Mouse (Mus musculus): ENCODE measurements around the gene Ttc13.

The Ttc13 gene

DNA sequence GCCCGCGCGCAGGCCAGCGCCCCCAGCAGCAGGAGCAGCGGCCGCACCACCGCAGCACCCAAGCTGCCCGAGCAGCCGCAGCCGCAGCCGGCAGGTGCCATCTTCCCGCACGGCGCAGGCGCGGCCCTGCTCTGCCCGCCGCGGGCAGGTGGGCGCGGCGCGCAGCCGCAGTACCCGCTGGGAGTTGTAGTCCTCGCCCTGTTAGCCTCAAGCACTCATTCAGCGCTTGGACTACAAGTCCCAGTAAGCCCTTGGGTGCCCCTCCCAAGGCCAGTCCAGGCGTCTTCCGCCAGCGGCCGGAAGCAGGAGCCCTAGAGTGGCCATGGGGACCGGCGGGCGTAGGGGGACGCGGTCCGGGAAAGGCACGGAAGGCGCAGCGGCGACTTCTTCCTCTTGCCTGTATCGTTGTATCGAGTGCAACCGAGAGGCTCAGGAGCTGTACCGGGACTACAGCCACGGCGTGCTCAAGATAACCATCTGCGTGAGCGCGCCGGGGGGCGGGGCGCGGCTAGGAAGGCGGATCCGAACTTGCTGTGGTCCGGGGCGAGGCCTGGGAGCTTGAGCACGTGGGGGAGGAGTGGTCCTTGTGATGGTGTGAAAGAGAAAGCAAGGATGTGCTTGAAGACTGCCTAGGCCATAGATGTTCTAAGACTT is at the start of gene Ttc13, which contains the start of gene Arv1:
TSS of gene Ttc13 (minus strand) at position 122 of the 654 bp plus-strand sequence.
TSS of gene Arv1 (plus strand) at position 278 of the 654 bp plus-strand sequence.
- in situ Hi-C loops (cut with MboI; ENCODE audit: low sequenced_read_pairs): no loop called here

DNA sequence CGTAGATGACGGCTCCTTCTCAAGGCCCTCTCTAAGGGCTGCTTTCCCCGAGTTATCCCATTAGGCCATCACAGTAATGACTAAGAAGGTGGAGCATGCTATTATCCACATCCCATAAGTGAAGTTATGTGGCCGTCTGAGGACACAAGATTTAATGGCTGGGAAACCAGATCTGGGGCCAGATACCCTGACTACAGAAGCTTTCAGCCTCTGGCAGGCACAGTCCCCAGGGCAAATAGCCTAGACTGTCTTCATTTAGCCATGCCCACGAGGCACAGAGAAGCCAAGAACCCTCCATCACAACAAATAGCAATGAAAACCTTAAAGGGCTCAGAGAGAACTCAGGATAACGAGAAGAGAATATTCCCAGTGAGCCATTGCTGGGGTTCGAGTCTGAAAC is 41.3 kb upstream of the Ttc13 start:
- in situ Hi-C loops (cut with MboI; ENCODE audit: low sequenced_read_pairs): no loop called here

DNA sequence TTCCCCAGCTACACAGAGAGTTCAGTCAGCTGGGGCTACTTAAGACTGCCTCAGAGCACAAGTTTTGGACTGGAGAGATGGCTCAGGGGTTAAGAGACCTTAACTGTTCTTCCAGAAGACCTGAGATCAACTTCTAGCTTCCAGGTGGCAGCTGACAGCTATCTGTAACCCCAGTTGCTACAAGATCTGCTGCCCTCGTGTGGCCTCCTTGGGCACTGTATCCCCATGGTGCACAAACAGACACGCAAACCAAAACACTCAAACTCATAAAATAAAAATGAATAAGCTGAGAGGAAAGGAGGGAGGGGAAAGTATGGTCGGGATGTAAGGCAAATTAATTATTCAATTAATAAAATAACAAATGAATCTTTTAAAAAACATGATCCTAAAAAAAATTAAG is 36.8 kb upstream of the Ttc13 start:
- in situ Hi-C loops (cut with MboI; ENCODE audit: low sequenced_read_pairs): no loop called here

GRCm38 (mm10) chr8:124756601-124757000 is 34.8 kb upstream of the Ttc13 start:
- in situ Hi-C loops (cut with MboI; ENCODE audit: low sequenced_read_pairs): no loop called here

DNA sequence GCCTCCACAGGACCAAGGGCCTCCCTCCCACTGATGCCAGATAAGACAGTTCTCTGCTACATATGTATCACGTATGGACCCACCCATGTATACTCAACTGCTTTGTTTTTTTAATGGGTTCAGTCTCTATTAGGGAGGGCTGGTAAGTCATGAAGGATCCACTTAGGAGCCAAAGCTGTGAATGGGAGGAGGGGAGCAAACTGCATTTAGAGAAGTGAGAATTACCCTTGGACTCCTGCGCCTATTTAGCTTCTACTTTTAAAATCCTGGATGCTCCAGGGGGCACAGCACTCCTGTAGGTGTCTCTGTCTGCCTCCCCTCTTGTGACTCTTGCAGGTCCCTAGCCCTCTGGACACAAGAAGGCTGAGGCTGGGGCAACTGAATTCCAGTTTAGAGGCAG is 34.4 kb upstream of the Ttc13 start:
- in situ Hi-C loops (cut with MboI; ENCODE audit: low sequenced_read_pairs): no loop called here

DNA sequence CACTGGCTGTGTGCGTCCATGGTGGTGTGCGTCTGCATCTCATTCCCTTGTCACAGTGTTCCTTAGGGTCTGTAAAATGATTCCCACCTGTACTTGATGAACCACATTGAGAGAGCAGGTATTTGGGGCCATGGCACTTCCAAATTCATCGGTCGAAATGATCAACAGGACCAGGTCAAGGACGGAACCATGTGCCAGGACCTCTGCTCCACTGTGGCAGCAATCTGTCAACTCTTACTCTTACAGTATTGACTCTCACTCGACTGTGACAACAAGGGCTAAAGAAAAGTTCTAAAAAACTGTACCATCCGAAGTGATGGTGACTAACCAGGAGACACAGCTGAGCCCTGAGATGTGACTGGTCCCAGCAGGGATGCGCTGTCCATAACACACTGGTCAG is 33.7 kb upstream of the Ttc13 start:
- in situ Hi-C loops (cut with MboI; ENCODE audit: low sequenced_read_pairs): no loop called here

- in situ Hi-C loops (cut with MboI; ENCODE audit: low sequenced_read_pairs): no loop called here
Measured at GRCm38 (mm10) chr8:124754792-124755190, 33.0 kb upstream of the Ttc13 start.

DNA sequence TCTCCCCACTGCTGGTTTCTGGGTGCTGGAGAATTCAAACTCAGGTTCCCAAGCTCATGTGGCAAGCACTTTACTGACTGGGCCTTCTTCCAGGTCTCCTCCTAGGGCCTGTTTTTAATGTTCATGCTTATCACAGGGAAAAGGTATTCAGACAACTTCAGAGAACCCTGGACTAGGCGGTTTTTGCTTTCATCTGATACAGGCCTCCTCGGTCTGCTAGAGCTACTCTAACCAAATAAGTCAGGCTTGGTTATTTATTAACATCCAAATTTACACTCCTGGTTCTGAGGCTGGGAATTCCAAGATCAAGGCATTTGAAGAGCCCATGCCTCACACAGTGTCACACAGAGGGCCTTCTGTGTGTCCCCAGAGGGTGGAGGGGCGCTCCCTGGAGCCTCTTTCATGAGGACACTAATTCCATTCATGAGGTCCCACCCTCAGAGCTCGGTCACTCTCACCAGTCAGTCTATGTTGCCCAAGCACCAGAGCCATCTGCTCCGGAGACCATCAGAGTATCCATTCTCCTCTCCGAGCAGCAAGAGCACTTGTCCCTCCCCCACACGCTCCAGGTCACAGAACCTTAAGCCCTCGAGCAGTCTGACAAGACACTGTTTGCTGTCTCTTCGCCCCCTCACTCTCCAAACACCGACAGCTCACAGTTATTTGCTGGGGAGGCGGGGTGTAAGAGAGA is 32.5 kb upstream of the Ttc13 start:
- in situ Hi-C loops (cut with MboI; ENCODE audit: low sequenced_read_pairs): no loop called here

- in situ Hi-C loops (cut with MboI; ENCODE audit: low sequenced_read_pairs): no loop called here
Measured at GRCm38 (mm10) chr8:124752325-124752862, 30.6 kb upstream of the Ttc13 start.

DNA sequence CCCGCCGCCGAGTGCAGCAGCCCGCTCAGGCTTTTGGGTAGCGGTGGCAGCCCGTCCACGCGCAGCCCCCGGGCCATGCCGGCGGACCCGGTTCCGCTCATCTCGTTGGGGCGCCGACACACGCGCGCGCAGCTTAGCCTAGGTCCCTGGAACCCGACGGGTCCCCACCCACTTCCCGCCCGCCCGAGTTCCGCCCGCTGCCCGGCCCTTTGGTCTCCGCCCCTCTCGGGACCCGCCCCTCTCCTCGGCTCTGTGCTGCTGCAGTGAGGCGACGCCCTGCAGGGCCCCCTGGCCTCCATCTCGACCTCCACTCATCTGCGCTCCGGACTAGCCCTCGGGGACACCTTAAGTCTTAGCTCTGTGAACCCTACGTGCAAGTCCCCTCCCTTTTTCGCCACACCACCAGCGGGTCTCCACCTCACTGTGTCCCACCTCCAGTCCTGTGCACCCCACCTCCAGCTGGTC is 30.0 kb upstream of the Ttc13 start, which contains the start of gene Fam89a:
TSS of gene Fam89a (minus strand) at position 124 of the 465 bp plus-strand sequence.
- in situ Hi-C loops (cut with MboI; ENCODE audit: low sequenced_read_pairs): no loop called here

GRCm38 (mm10) chr8:124751191-124751590 is 29.4 kb upstream of the Ttc13 start:
- in situ Hi-C loops (cut with MboI; ENCODE audit: low sequenced_read_pairs): no loop called here

GRCm38 (mm10) chr8:124746661-124747060 is 24.9 kb upstream of the Ttc13 start:
- in situ Hi-C loops (cut with MboI; ENCODE audit: low sequenced_read_pairs): no loop called here

DNA sequence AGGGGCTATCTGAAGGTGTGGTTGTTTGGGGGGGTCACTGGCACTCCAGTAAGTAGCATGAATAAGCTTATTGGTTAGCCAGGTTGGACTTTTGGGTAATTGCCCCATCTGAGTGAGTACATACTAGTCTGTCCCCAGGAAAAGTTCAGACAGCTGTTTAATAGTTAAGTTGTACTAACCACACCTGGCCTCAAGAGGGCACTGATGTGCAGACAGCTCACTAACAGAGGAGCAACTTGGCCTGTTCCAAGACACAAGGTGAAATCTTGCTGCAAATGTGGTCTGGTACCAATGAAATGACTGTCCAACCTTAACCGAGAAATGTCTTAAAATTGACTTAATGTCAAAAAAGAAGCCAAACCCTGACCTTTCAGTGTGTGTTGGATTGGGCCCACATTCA is 17.5 kb upstream of the Ttc13 start:
- in situ Hi-C loops (cut with MboI; ENCODE audit: low sequenced_read_pairs): no loop called here

DNA sequence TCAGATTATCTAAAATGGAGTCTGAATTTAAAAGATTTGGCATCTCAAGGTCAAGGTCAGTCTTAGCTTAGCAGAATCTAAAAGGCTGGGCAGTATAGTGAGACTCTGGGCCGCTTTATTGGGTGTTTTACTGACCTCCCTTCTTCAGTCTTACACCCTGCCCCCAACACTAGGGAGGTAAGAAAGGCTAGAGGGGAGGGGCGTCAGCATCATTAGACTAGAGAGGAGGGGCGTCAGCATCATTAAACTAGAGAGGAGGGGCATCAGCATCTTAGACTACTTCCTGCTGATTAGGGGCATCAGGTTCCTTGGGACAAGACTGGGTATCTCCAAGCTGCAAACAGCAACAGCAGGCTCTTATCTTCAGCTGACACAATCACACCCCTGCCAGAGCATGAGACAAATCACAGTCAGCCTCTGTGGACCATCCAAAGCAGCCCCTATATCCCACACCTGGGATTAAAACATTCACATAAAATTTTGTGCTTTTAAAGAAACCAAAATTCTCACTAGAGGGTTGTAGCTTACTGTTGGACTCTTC is 13.7 kb upstream of the Ttc13 start:
- in situ Hi-C loops (cut with MboI; ENCODE audit: low sequenced_read_pairs): no loop called here

- in situ Hi-C loops (cut with MboI; ENCODE audit: low sequenced_read_pairs): no loop called here
Measured at GRCm38 (mm10) chr8:124732828-124733227, 11.0 kb upstream of the Ttc13 start.

GRCm38 (mm10) chr8:124724301-124724700 is 2.5 kb upstream of the Ttc13 start:
- in situ Hi-C loops (cut with MboI; ENCODE audit: low sequenced_read_pairs): no loop called here

DNA sequence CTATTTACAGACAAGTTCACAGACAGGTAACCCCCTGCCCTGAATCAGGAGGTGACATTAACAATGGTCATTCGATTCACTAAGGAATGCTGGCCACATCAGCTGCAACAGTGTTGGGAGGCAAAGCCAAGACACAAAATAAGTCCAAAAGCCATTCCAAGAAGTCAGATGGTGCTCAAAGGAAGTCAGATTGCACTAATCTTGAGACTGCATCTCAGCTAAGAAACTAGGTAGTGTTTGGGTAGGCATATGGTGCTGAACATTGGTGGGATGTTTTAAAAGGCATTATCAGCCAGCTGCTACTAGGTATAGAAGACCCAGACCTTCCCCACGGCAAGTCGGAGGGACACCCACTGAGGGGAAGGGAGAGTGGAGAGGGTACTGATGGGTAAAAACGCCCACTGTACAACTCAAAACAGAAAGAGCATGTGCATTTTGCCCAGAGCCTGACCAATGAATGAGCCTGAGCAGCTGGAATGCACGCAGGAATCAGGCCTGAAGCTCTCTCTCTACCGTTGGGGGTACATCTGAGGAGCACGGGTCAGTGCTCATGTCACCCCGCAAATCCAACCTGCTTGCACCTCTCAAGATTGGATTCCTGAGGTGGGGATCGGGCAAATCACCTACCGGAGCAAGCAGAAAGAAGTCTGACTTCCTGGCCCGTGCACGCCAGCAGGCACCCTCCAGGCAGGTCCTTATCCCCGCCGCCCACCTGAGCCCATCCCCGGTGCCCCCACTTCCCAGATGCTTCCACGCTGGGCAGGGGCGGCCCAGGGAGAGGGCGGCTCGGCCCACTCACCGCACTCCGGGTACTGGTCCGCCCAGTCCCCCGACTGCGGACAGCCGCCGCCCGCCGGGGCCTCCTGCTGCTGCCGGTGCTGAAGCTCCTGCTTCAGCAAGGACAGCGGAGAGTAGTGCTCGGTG is 583 bp downstream of the Ttc13 start:
- in situ Hi-C loops (cut with MboI; ENCODE audit: low sequenced_read_pairs): no loop called here

GRCm38 (mm10) chr8:124720133-124720532 is 1.6 kb downstream of the Ttc13 start:
- in situ Hi-C loops (cut with MboI; ENCODE audit: low sequenced_read_pairs): no loop called here

GRCm38 (mm10) chr8:124715736-124716135 is 6.0 kb downstream of the Ttc13 start:
- in situ Hi-C loops (cut with MboI; ENCODE audit: low sequenced_read_pairs): no loop called here

DNA sequence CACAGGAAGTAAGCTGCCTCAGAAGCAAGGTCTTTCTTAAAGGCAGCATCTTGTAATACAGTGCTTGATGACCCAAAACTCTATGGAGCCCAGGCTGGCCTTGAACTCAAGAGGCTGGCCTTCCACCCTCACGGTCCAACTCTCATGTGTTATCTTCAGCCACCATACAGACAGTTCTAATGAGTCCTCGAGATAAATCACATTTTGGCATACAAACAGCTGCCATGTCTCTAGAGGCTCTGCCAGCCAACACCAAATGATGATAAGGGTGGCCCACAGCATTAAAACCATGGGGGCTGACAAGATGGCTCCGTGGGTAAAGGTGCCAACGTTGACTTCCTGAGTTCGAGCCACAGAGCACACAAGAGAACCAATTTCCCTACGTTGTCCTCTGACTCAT is 8.6 kb downstream of the Ttc13 start:
- in situ Hi-C loops (cut with MboI; ENCODE audit: low sequenced_read_pairs): no loop called here

DNA sequence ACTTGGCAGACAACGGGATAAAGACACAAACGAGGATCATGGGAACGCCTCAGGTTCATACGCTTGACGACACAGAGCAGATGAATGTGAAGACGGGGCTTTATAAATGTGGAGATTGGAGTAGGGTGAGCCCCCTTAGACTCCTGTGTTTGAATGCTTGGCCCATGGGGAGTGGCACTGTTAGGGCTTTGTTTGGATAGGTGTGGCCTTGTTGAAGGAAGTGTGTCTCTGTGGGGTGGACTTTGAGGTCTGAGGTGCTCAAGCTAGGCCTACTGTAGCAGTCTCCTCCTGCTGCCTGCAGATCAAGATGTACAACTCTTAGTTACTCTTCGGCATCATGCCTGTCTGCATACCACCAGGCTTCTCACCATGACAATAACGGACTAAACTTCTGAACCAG is 16.0 kb downstream of the Ttc13 start:
- in situ Hi-C loops (cut with MboI; ENCODE audit: low sequenced_read_pairs): no loop called here

All from CH12F3 (cell line).